Mouse (Mus musculus): ENCODE data around the gene Ppp2r5b. TPM values are rescaled to one million over a fixed set of nuclear protein-coding genes. Genes with fewer than 3 reads are reported as not detected.

Gene Ppp2r5b
- polyA plus RNA-seq, 1 experiment from 2014 or later = 14.7 TPM

DNA sequence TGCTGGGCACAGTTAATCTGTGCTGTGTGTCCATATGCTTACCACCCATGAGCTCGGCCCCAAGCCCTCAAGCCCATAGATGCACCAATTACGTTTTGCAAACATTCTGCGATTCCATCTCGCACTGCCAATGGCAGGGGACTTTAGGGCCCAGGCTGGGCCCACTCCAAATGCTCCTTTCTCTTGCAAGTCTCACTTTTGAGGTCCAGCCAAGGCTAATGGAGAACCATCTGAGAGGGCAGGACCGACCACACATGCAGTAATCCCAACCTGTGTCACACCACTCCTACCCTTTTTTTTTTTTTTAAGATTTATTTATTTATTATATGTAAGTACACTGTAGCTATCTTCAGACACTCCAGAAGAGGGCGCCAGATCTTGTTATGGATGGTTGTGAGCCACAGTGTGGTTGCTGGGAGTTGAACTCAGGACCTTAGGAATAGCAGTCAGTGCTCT is 30.1 kb upstream of the Ppp2r5b start:
- TF ChIP-seq EP300 (optimal IDR thresholded peaks at IDR 0.05) = no peak
- TF ChIP-seq CTCF (IDR thresholded peaks at IDR 0.05; ENCODE audit: low read depth) = peak; percentile 41
- no peak overlapping the region for H3K27ac ChIP-seq (replicated peaks)
- no peaks in the 10 kb centered on the region for H3K27me3 ChIP-seq (ENCODE audit: control insufficient read depth, insufficient read depth, low read length)
- H3K4me1 ChIP-seq (replicated peaks; ENCODE audit: control insufficient read depth, insufficient read depth) = no peaks in the 10 kb centered on the region
- peak overlapping the region; percentile 50; the same call in 1 of the 2 replicates for H3K4me2 ChIP-seq (replicated peaks; ENCODE audit: low read depth)
- H3K4me3 ChIP-seq (ENCODE audit: low read depth, low read length) = no peak overlapping the region
- H3K9me3 ChIP-seq (ENCODE audit: control insufficient read depth, low read length) = no peaks in the 10 kb centered on the region
- WGBS = 69% methylated on average over 6 of the region's 6 CpGs
- peaks cover 4% of the 10 kb centered on the region; the same call in 1 of the 2 replicates for H3K36me3 ChIP-seq (ENCODE audit: control insufficient read depth, insufficient read depth, low read length)
- no peak overlapping the region for H3K9ac ChIP-seq (ENCODE audit: low read length)
- ATAC-seq (ENCODE audit: low FRiP score, low TSS enrichment) (no peak), DNase-seq (ENCODE audit: low spot score) (no peak)

DNA sequence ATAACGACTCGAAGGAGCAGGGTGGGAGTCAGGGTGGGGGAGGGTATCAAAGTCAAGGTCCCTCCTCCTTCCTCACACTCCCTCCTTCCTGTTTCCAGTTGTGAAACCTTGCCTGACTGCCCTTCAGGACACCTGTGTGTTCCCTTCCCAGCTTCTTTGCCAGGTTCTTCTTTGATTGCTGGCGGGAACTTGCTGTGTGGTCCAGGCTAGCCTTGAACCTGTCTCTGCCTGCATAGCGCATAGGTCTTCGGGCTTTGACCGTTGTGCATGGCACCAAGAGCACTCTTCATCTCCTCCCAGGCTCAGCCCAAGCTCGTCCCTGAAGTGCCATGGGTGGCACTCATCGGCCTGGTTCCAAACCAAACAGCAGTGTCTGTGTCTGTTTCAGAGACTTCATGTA is 29.3 kb upstream of the Ppp2r5b start:
- H3K4me1 ChIP-seq (replicated peaks; ENCODE audit: control insufficient read depth, insufficient read depth) = no peaks in the 10 kb centered on the region
- no peak for TF ChIP-seq CTCF (IDR thresholded peaks at IDR 0.05; ENCODE audit: low read depth)
- no peak for TF ChIP-seq EP300 (optimal IDR thresholded peaks at IDR 0.05)
- H3K27ac ChIP-seq (replicated peaks) = peak overlapping the region; percentile 90; the same call in 1 of the 2 replicates
- no peaks in the 10 kb centered on the region for H3K27me3 ChIP-seq (ENCODE audit: control insufficient read depth, insufficient read depth, low read length)
- peak overlapping the region; percentile 50 for H3K4me2 ChIP-seq (replicated peaks; ENCODE audit: low read depth)
- ATAC-seq (ENCODE audit: low FRiP score, low TSS enrichment) = no peak
- H3K9me3 ChIP-seq (ENCODE audit: control insufficient read depth, low read length) = no peaks in the 10 kb centered on the region
- H3K4me3 ChIP-seq (ENCODE audit: low read depth, low read length) = peak overlapping the region; percentile 29
- WGBS = 73% methylated on average over 8 of the region's 8 CpGs
- H3K36me3 ChIP-seq (ENCODE audit: control insufficient read depth, insufficient read depth, low read length) = peaks cover 6% of the 10 kb centered on the region; the same call in 1 of the 2 replicates
- H3K9ac ChIP-seq (ENCODE audit: low read length) = no peak overlapping the region
- DNase-seq (ENCODE audit: low spot score) = peak; percentile 27

DNA sequence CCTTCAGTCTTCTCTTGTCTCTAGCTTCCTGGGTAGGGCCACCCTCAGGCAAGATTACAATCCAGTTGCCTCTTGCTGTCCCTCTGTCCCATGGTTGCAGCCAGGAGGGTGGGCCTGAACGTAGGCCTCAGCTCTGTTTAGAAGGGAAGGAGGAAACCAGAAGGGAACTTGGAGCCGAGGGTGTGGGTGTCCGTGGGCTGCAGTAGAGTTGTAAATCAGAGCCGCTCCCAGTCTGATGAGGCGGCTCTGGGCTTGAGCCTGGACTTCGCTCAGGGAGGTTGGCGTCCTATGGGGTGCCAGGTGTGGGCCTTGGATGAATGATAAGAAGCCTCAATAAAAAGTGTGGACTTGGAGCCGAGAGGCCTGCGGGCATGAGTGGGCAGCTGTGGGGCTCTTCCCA is 28.5 kb upstream of the Ppp2r5b start:
- Histone ChIP-seq H3K27ac (replicated peaks) (peak overlapping the region; percentile 90), H3K4me3 (ENCODE audit: low read depth, low read length) (peak overlapping the region; percentile 29), H3K9ac (ENCODE audit: low read length) (peak overlapping the region; percentile 63), H3K36me3 (ENCODE audit: control insufficient read depth, insufficient read depth, low read length) (peaks cover 6% of the 10 kb centered on the region; the same call in 1 of the 2 replicates), H3K9me3 (ENCODE audit: control insufficient read depth, low read length) (no peaks in the 10 kb centered on the region), H3K4me2 (replicated peaks; ENCODE audit: low read depth) (peak overlapping the region; percentile 50), H3K4me1 (replicated peaks; ENCODE audit: control insufficient read depth, insufficient read depth) (no peaks in the 10 kb centered on the region), H3K27me3 (ENCODE audit: control insufficient read depth, insufficient read depth, low read length) (no peaks in the 10 kb centered on the region)
- ATAC-seq (ENCODE audit: low FRiP score, low TSS enrichment) = peak; percentile 70
- no peak for TF ChIP-seq EP300 (optimal IDR thresholded peaks at IDR 0.05)
- TF ChIP-seq CTCF (IDR thresholded peaks at IDR 0.05; ENCODE audit: low read depth) = no peak
- DNase-seq (ENCODE audit: low spot score) = peak; percentile 87
- WGBS = 52% methylated on average over 9 of the region's 9 CpGs

DNA sequence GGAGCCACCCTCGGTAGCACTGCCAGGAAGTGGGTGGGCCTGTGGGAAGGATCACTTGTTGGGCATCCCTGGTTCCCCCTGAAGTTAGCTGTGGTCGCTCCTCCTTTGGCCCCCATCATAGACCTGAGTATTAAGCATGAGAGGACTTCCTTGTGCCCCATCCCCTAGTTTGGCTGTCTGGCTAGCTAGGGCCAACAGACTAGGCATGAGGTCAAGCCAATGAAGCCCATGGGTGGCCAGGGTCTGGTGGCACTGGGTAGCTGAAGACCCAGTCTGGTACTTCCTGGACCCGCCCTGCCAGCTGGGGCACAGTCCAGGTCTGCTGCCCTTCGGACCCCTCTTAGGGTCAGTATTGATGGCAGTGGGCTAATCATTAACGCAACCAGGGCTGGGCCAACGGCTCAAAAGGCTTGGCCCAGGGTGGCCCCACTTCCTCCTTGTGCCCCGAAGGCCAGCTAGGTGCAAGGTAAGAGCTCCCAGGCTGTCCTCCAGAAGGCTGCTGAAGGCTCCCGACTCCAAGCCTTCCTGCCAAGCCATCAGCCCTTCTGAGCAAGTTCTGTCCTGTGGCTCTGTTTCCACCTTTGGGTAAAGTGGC is 27.3 kb upstream of the Ppp2r5b start:
- no peaks in the 10 kb centered on the region for H3K9me3 ChIP-seq (ENCODE audit: control insufficient read depth, low read length)
- DNase-seq (ENCODE audit: low spot score) (peak; percentile 86), ATAC-seq (ENCODE audit: low FRiP score, low TSS enrichment) (peak; percentile 80)
- peak overlapping the region; percentile 29 for H3K4me3 ChIP-seq (ENCODE audit: low read depth, low read length)
- peak overlapping the region; percentile 90 for H3K27ac ChIP-seq (replicated peaks)
- WGBS = 65% methylated on average over 8 of the region's 8 CpGs
- no peaks in the 10 kb centered on the region for H3K4me1 ChIP-seq (replicated peaks; ENCODE audit: control insufficient read depth, insufficient read depth)
- peak overlapping the region; percentile 63 for H3K9ac ChIP-seq (ENCODE audit: low read length)
- TF ChIP-seq EP300 (optimal IDR thresholded peaks at IDR 0.05) (no peak), CTCF (IDR thresholded peaks at IDR 0.05; ENCODE audit: low read depth) (no peak)
- peaks cover 10% of the 10 kb centered on the region for H3K36me3 ChIP-seq (ENCODE audit: control insufficient read depth, insufficient read depth, low read length)
- no peaks in the 10 kb centered on the region for H3K27me3 ChIP-seq (ENCODE audit: control insufficient read depth, insufficient read depth, low read length)
- peak overlapping the region; percentile 47 for H3K4me2 ChIP-seq (replicated peaks; ENCODE audit: low read depth)

DNA sequence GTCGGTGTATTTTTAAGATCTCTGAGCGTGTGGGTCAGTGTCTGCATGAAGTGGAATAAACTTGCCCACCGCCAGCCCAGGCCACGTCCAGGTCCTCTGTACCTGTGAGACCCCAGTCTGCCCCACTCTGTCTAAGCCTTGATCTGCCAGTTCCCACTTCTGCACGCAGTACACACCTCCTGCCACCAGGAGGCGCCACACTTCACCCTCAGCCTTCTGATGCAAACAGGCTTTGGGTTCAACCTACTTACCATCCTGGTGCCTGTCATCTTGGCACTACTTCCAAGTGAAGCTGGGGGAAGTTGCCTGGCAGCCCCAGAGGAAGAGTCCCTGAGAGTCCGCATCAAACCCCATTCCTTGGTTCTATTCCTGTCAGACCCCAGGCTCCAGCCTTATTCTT is 26.6 kb upstream of the Ppp2r5b start:
- H3K4me2 ChIP-seq (replicated peaks; ENCODE audit: low read depth) = no peak overlapping the region
- peak; percentile 96 for TF ChIP-seq CTCF (IDR thresholded peaks at IDR 0.05; ENCODE audit: low read depth)
- no peak for TF ChIP-seq EP300 (optimal IDR thresholded peaks at IDR 0.05)

DNA sequence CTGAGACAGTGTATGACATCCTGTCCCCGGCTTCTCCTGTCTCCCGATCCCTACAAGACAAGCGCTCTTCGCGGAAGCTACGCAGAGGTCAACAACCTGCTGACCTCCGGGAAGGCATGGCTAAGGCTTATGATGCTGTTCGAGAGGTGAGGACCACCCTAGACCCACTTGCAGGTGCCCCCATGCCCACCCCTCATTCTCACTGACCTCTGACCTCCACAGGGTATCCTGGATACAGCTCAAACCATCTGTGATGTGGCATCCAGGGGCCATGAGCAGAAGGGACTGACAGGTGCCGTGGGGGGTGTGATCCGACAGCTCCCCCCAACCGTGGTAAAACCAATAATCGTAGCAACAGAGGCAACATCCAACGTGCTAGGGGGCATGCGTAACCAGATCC is 25.7 kb upstream of the Ppp2r5b start:
- H3K4me1 ChIP-seq (replicated peaks; ENCODE audit: control insufficient read depth, insufficient read depth) = no peaks in the 10 kb centered on the region
- H3K36me3 ChIP-seq (ENCODE audit: control insufficient read depth, insufficient read depth, low read length) = peaks cover 21% of the 10 kb centered on the region
- H3K4me2 ChIP-seq (replicated peaks; ENCODE audit: low read depth) = no peak overlapping the region
- no peak overlapping the region for H3K9ac ChIP-seq (ENCODE audit: low read length)
- no peak overlapping the region for H3K4me3 ChIP-seq (ENCODE audit: low read depth, low read length)
- no peak for ATAC-seq (ENCODE audit: low FRiP score, low TSS enrichment)
- no peak overlapping the region for H3K27ac ChIP-seq (replicated peaks)
- H3K9me3 ChIP-seq (ENCODE audit: control insufficient read depth, low read length) = no peaks in the 10 kb centered on the region
- WGBS = 96% methylated on average over 14 of the region's 14 CpGs
- no peaks in the 10 kb centered on the region for H3K27me3 ChIP-seq (ENCODE audit: control insufficient read depth, insufficient read depth, low read length)
- no peak for TF ChIP-seq CTCF (IDR thresholded peaks at IDR 0.05; ENCODE audit: low read depth)
- no peak for TF ChIP-seq EP300 (optimal IDR thresholded peaks at IDR 0.05)
- DNase-seq (ENCODE audit: low spot score) = no peak

More for the DNA sequence above, 26.6 kb upstream of the Ppp2r5b start:
- Histone ChIP-seq H3K27ac (replicated peaks) (peak overlapping the region; percentile 90), H3K36me3 (ENCODE audit: control insufficient read depth, insufficient read depth, low read length) (peaks cover 16% of the 10 kb centered on the region), H3K9ac (ENCODE audit: low read length) (peak overlapping the region; percentile 23; the same call in 1 of the 2 replicates), H3K4me3 (ENCODE audit: low read depth, low read length) (no peak overlapping the region), H3K9me3 (ENCODE audit: control insufficient read depth, low read length) (no peaks in the 10 kb centered on the region), H3K27me3 (ENCODE audit: control insufficient read depth, insufficient read depth, low read length) (no peaks in the 10 kb centered on the region), H3K4me1 (replicated peaks; ENCODE audit: control insufficient read depth, insufficient read depth) (no peaks in the 10 kb centered on the region)
- DNase-seq (ENCODE audit: low spot score) (peak; percentile 88), ATAC-seq (ENCODE audit: low FRiP score, low TSS enrichment) (no peak; the same call in 1 of the 2 replicates)
- WGBS = 60% methylated on average over 7 of the region's 7 CpGs

All from stomach, postnatal 0 days (tissue).